Mouse (Mus musculus): ENCODE results near the gene Zfp146.

DNA sequence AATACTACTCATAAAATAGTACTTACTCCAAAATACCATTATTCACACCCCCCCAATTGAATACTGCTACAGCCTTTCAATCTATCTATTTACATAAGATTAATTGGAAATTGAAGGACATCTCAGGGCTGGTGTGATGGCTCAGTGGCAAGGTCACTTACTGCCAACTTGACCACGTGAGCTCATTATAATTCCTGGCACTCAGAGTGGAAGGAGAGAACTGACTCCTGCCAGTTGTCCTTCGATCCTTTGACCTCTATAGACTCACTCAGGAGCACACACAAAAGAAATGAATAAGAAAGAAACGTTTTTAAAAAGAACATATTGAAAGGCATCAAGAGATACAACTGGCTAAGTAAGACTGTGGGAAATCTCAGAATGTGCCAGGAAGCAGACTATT, 46.3 kb upstream of the Zfp146 start:
- TF ChIP-seq TAL1 (IDR thresholded peaks at IDR 0.05; ENCODE audit: low read length): no peak
- no peak for TF ChIP-seq GATA1 (IDR thresholded peaks at IDR 0.05; ENCODE audit: low read length)
